Mouse (Mus musculus) small intestine, adult 2 months (tissue): ENCODE results near the gene Vcam1. TPM values are rescaled to one million over a fixed set of nuclear protein-coding genes. Genes with fewer than 3 reads are reported as not detected.

Experiments used
- H3K27ac ChIP-seq: fragments of 200-500 bp; 2 replicates; pipeline ENCODE4 v1.5.1; 2012; ENCODE audit warnings: low read depth, low read length, control low read depth, inconsistent platforms; ENCODE audit not compliant: insufficient read depth
- H3K27me3 ChIP-seq: fragments of 200-500 bp; 2 replicates; pipeline ENCODE4 v1.6.1; 2012; ENCODE audit warnings: mild to moderate bottlenecking, moderate library complexity, low read length, inconsistent platforms; ENCODE audit not compliant: control insufficient read depth, insufficient read depth
- H3K36me3 ChIP-seq: fragments of 200-500 bp; 2 replicates; pipeline ENCODE4 v1.6.1; 2012; ENCODE audit warnings: mild to moderate bottlenecking, low read length, control low read depth, inconsistent platforms; ENCODE audit not compliant: control insufficient read depth, insufficient read depth
- H3K4me1 ChIP-seq: fragments of 200-500 bp; 2 replicates; pipeline ENCODE4 v1.6.1; 2012; ENCODE audit warnings: low read length, inconsistent platforms, mixed read lengths; ENCODE audit not compliant: control insufficient read depth, insufficient read depth, insufficient read length
- H3K4me3 ChIP-seq: fragments of 200-500 bp; 2 replicates; pipeline ENCODE4 v1.5.1; 2012; ENCODE audit warnings: low read depth, mild to moderate bottlenecking, control low read depth, inconsistent platforms, low read length, moderate library complexity
- CTCF ChIP-seq: fragments of 200-500 bp; IDR thresholded peaks from 2 replicates; pipeline ENCODE4 v1.5.1; 2012; ENCODE audit warnings: low read depth, mild to moderate bottlenecking, control low read depth, inconsistent platforms, low read length, moderate library complexity, mixed read lengths; ENCODE audit not compliant: insufficient replicate concordance, insufficient read length; ENCODE audit errors: extremely low read depth
- POLR2A ChIP-seq: fragments of 200-500 bp; IDR thresholded peaks from 2 replicates; pipeline ENCODE4 v1.6.1; 2012; ENCODE audit warnings: low read depth, mild to moderate bottlenecking, control low read depth, inconsistent platforms, low read length, moderate library complexity
- WGBS: fragments of 180-500 bp; shearing (Covaris S2); methylation state at CpG from one replicate; pipeline ENCODE4 v1.1.7; 2018; 5-methylcytosine and 5-hydroxymethylcytosine counted together
- polyA plus RNA-seq: library from polyadenylated mRNA; depleted of rRNA; stranded (reverse); fragments of >200 nt; gene quantifications from 2 replicates; pipeline ENCODE4 v1.2.3, GENCODE M21; 2012; rRNA removed

The Vcam1 gene
- polyA plus RNA-seq, 1 experiment: 1.1 TPM

- no peaks in the 10 kb centered on the region for H3K27me3 ChIP-seq
- no peaks in the 10 kb centered on the region for H3K36me3 ChIP-seq
- TF ChIP-seq CTCF (no peak), POLR2A (no peak)
- H3K4me1 ChIP-seq: no peaks in the 10 kb centered on the region
- no peak overlapping the region for H3K27ac ChIP-seq
- 58% methylated on average over 7 of the region's 7 CpGs for WGBS
- no peak overlapping the region for H3K4me3 ChIP-seq
Measured at GRCm38 (mm10) chr3:116080939-116081676, 48.4 kb downstream of the Vcam1 start.

- no peak overlapping the region for H3K4me3 ChIP-seq
- no peaks in the 10 kb centered on the region for H3K27me3 ChIP-seq
- TF ChIP-seq CTCF (no peak), POLR2A (no peak)
- WGBS: 46% methylated on average over 8 of the region's 8 CpGs
- H3K36me3 ChIP-seq: no peaks in the 10 kb centered on the region
- H3K27ac ChIP-seq: no peak overlapping the region
- H3K4me1 ChIP-seq: no peaks in the 10 kb centered on the region
Measured at GRCm38 (mm10) chr3:116080166-116080788, 49.2 kb downstream of the Vcam1 start.

- no peaks in the 10 kb centered on the region for H3K36me3 ChIP-seq
- 63% methylated on average over 4 of the region's 4 CpGs for WGBS
- no peak overlapping the region for H3K27ac ChIP-seq
- no peak overlapping the region for H3K4me3 ChIP-seq
- no peaks in the 10 kb centered on the region for H3K27me3 ChIP-seq
- TF ChIP-seq CTCF: no peak
- no peak for TF ChIP-seq POLR2A
- H3K4me1 ChIP-seq: no peaks in the 10 kb centered on the region
Measured at GRCm38 (mm10) chr3:116078490-116078889, 51.0 kb downstream of the Vcam1 start.

- Histone ChIP-seq H3K27ac (no peak overlapping the region), H3K4me3 (no peak overlapping the region), H3K4me1 (no peaks in the 10 kb centered on the region), H3K27me3 (no peaks in the 10 kb centered on the region), H3K36me3 (no peaks in the 10 kb centered on the region)
- 70% methylated on average over 2 of the region's 2 CpGs for WGBS
- TF ChIP-seq POLR2A: no peak
Measured at GRCm38 (mm10) chr3:116076739-116077138, 52.7 kb downstream of the Vcam1 start.

- Histone ChIP-seq H3K4me3 (no peak overlapping the region), H3K36me3 (no peaks in the 10 kb centered on the region), H3K27me3 (no peaks in the 10 kb centered on the region), H3K27ac (no peak overlapping the region), H3K4me1 (no peaks in the 10 kb centered on the region)
- 80% methylated on average over 2 of the region's 2 CpGs for WGBS
- TF ChIP-seq POLR2A (no peak), CTCF (no peak)
Measured at GRCm38 (mm10) chr3:116072584-116072983, 56.9 kb downstream of the Vcam1 start.

GRCm38 (mm10) chr3:116062141-116062540 lies 67.3 kb downstream of the Vcam1 start:
- Histone ChIP-seq H3K27ac (no peak overlapping the region), H3K4me3 (no peak overlapping the region), H3K36me3 (no peaks in the 10 kb centered on the region), H3K4me1 (no peaks in the 10 kb centered on the region), H3K27me3 (no peaks in the 10 kb centered on the region)
- no peak for TF ChIP-seq CTCF
- no peak for TF ChIP-seq POLR2A
- 84% methylated on average over 2 of the region's 2 CpGs for WGBS

- no peak for TF ChIP-seq CTCF
- Histone ChIP-seq H3K27me3 (no peaks in the 10 kb centered on the region), H3K36me3 (no peaks in the 10 kb centered on the region), H3K27ac (no peak overlapping the region), H3K4me3 (no peak overlapping the region), H3K4me1 (no peaks in the 10 kb centered on the region)
- WGBS: 85% methylated on average over 5 of the region's 5 CpGs
Measured at GRCm38 (mm10) chr3:116060320-116060719, 69.2 kb downstream of the Vcam1 start.

Other genes with a start within 250 kb of the Vcam1 start
- gene Dph5, start 241.9 kb downstream of the Vcam1 start, polyA plus RNA-seq: 0.42 and 0.94 TPM in 2 replicates
- gene Slc30a7, start 122.3 kb downstream of the Vcam1 start, polyA plus RNA-seq: 3.9 and 7.8 TPM in 2 replicates
- gene Extl2, start 122.2 kb downstream of the Vcam1 start, polyA plus RNA-seq: 1.5 and 2.5 TPM in 2 replicates
- gene Gpr88, start 123.8 kb upstream of the Vcam1 start, polyA plus RNA-seq: 0.63 and 0.83 TPM in 2 replicates